Comparison of ENCODE assay signal across 22 mouse cellular contexts in the genomic region with DNA sequence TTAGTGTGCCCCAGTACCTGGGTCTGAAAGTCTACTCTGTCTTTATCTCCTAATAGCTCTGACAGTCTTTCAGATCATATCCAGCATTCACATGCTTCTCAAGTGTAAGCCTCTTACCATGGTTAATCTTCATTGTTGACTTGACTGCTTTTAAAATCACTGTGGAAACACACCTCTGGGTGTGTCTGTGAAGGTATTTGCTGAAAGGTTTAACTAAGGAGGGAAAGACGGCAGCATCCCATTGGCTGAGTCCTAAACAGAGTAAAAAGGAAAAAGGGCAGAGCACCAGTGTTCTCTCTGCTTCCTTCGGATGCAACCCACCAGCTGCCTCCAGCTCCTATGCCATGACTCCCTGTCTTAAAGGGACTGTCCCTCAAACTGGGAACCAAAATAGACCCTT.
"Had no signal": no experiment of that assay in that cellular context is flagged by ENCODE, and none has a peak within 500 bp of the region (broad histone marks: within the 10 kb centered on the region; RNA-seq: fewer than 3 reads in every experiment).

No protein-coding gene starts in this region.

- H3K4me2 ChIP-seq: limb, embryonic 12.5 days; limb, embryonic 15.5 days; liver, embryonic 11.5 days; lung, embryonic 14.5 days; midbrain, embryonic 11.5 days had no signal

- H3K27me3 ChIP-seq: limb, embryonic 12.5 days; limb, embryonic 15.5 days had no signal

- H3K4me1 ChIP-seq: limb, embryonic 12.5 days; limb, embryonic 15.5 days had no signal

- H3K27ac ChIP-seq: layer of hippocampus, adult 2 months; left cerebral cortex, adult 2 months; limb, embryonic 12.5 days; limb, embryonic 15.5 days; liver, embryonic 14.5 days; macrophage had no signal

- ATAC-seq: liver, postnatal 0 days; lung, postnatal 0 days had no signal

- H3K9ac ChIP-seq: limb, embryonic 12.5 days; limb, embryonic 15.5 days; liver, embryonic 14.5 days; liver, postnatal 0 days; lung, embryonic 14.5 days had no signal

- H3K9me3 ChIP-seq: limb, embryonic 12.5 days; limb, embryonic 15.5 days had no signal

- H3K36me3 ChIP-seq: limb, embryonic 12.5 days; limb, embryonic 15.5 days had no signal

- DNase-seq: kidney, adult 18-20 months; kidney, adult 9 months; kidney, postnatal 14 days; kidney, postnatal 4 days; layer of hippocampus, adult 9-11 months; left cerebral cortex, postnatal 4 days; liver, postnatal 0 days; lung, embryonic 14.5 days; midbrain, embryonic 14.5 days; right cerebral cortex, postnatal 4 days; thymus, adult 2 months; thymus, postnatal 14 days; thymus, postnatal 4 days had no signal

- H3K4me3 ChIP-seq: layer of hippocampus, adult 2 months; left cerebral cortex, adult 2 months; limb, embryonic 12.5 days; limb, embryonic 15.5 days had no signal
